10 mouse cellular contexts compared by ENCODE assay signal in genomic region chr9:41803680-41804460, GRCm38 (mm10).
DNase-seq lines count a peak whose midpoint lies in the region; ATAC-seq lines count a peak whose summit lies in the region.
"Had no signal": no experiment of that assay in that cellular context is flagged by ENCODE, and none has a peak within 500 bp of the region (broad histone marks: within the 10 kb centered on the region; RNA-seq: fewer than 3 reads in every experiment).

No protein-coding gene starts in this region.

- 77% methylated on average over 11 of the region's 11 CpGs for WGBS in hindbrain, embryonic 10.5 days
- WGBS in midbrain, embryonic 15.5 days: 41% methylated on average over 11 of the region's 11 CpGs

- H3K27ac ChIP-seq in hindbrain, embryonic 10.5 days: peak overlapping the region; percentile 81
- H3K27ac ChIP-seq in midbrain, embryonic 15.5 days: peak overlapping the region; percentile 84

- peaks cover 31% of the 10 kb centered on the region for H3K4me1 ChIP-seq in hindbrain, embryonic 10.5 days (replicated peaks)
- H3K4me1 ChIP-seq in midbrain, embryonic 15.5 days: peaks cover 32% of the 10 kb centered on the region

- no peak overlapping the region for H3K4me3 ChIP-seq in hindbrain, embryonic 10.5 days
- no peak overlapping the region for H3K4me3 ChIP-seq in midbrain, embryonic 15.5 days
- H3K4me3 ChIP-seq: lung, embryonic 15.5 days had no signal

- H3K36me3 ChIP-seq in hindbrain, embryonic 10.5 days: no peaks in the 10 kb centered on the region
- H3K36me3 ChIP-seq in midbrain, embryonic 15.5 days (replicated peaks): no peaks in the 10 kb centered on the region
- H3K36me3 ChIP-seq: lung, embryonic 15.5 days had no signal

- H3K27me3 ChIP-seq in hindbrain, embryonic 10.5 days (ENCODE audit: insufficient read depth, poor library complexity, severe bottlenecking): no peaks in the 10 kb centered on the region
- H3K27me3 ChIP-seq in midbrain, embryonic 15.5 days (replicated peaks): no peaks in the 10 kb centered on the region
- H3K27me3 ChIP-seq: lung, embryonic 15.5 days had no signal

- ATAC-seq in midbrain, embryonic 15.5 days (replicated peaks): peak; percentile 81
- no peak for ATAC-seq in CD4-positive, CD25-positive, alpha-beta regulatory T cell, adult 4 months

- H3K4me2 ChIP-seq in midbrain, embryonic 15.5 days: peak overlapping the region; percentile 5; the same call in 1 of the 2 replicates
- H3K4me2 ChIP-seq: lung, embryonic 15.5 days had no signal

- no peak overlapping the region for H3K9ac ChIP-seq in midbrain, embryonic 15.5 days
- H3K9ac ChIP-seq: lung, embryonic 15.5 days had no signal

- peak; percentile 19 to 49 for DNase-seq in cerebellum, postnatal 14 days
- no peak for DNase-seq in cerebellum, adult 11-12 months
- peak; percentile 83 for DNase-seq in brain, adult 2 months (ENCODE audit: low read depth, low spot score)
- DNase-seq in hindbrain, embryonic 10.5 days (ENCODE audit: low spot score): no peak
- DNase-seq in adrenal gland, postnatal 14 days: no peak
- DNase-seq in cerebellum, adult 8-10 months: no peak
- DNase-seq: adrenal gland, postnatal 10 days had no signal

- no peaks in the 10 kb centered on the region for H3K9me3 ChIP-seq in hindbrain, embryonic 10.5 days
- no peaks in the 10 kb centered on the region for H3K9me3 ChIP-seq in midbrain, embryonic 15.5 days
- H3K9me3 ChIP-seq: lung, embryonic 15.5 days had no signal

Comparison
In these comparisons a context has a peak if more than half of its experiments do, and no peak if none do; other contexts are left out.
1. DNase-seq: peak in cerebellum, postnatal 14 days (2 of 2) and brain, adult 2 months (single experiment); none in cerebellum, adult 11-12 months (single experiment), hindbrain, embryonic 10.5 days (single experiment), adrenal gland, postnatal 14 days (single experiment) and cerebellum, adult 8-10 months (single experiment).